Mouse (Mus musculus): ENCODE results near the gene Atp8b4.

Atp8b4 gene

GRCm38 (mm10) chr2:126287942-126288341 is 212.5 kb downstream of the Atp8b4 start:
- in situ Hi-C loops (cut with MboI, MseI): no loop called here

- in situ Hi-C loops (cut with MboI, MseI): no loop called here
These were observed 214.1 kb downstream of the Atp8b4 start for GRCm38 (mm10) chr2:126286420-126286819.

- in situ Hi-C loops (cut with MboI, MseI): no loop called here
These were observed 216.4 kb downstream of the Atp8b4 start for GRCm38 (mm10) chr2:126284071-126284470.

GRCm38 (mm10) chr2:126283086-126283485 is 217.4 kb downstream of the Atp8b4 start:
- in situ Hi-C loops (cut with MboI, MseI): no loop called here

- in situ Hi-C loops (cut with MboI, MseI): no loop called here
These were observed 225.0 kb downstream of the Atp8b4 start for GRCm38 (mm10) chr2:126275511-126275910.

- in situ Hi-C loops (cut with MboI, MseI): no loop called here
These were observed 225.6 kb downstream of the Atp8b4 start for GRCm38 (mm10) chr2:126274826-126275405.

- in situ Hi-C loops (cut with MboI, MseI): no loop called here
These were observed 226.2 kb downstream of the Atp8b4 start for GRCm38 (mm10) chr2:126274311-126274710.

All from T-helper 2 cell (primary cell).